Mouse (Mus musculus): Measurements from ENCODE around the gene Cplx2.

Cplx2 gene

GRCm38 (mm10) chr13:54367758-54368157 lies 3.4 kb upstream of the Cplx2 start:
- no peak for DNase-seq (ENCODE audit: low read depth, low spot score)

- DNase-seq (ENCODE audit: low read depth, low spot score) = no peak
Measured at GRCm38 (mm10) chr13:54368181-54368580, 3.0 kb upstream of the Cplx2 start.

- DNase-seq (ENCODE audit: low read depth, low spot score) = no peak
Measured at GRCm38 (mm10) chr13:54371387-54372330, 510 bp downstream of the Cplx2 start.

GRCm38 (mm10) chr13:54372665-54373064 lies 1.5 kb downstream of the Cplx2 start:
- DNase-seq (ENCODE audit: low read depth, low spot score) = no peak

GRCm38 (mm10) chr13:54374106-54374706 lies 3.1 kb downstream of the Cplx2 start:
- no peak for DNase-seq (ENCODE audit: low read depth, low spot score)

GRCm38 (mm10) chr13:54375497-54376495 lies 4.6 kb downstream of the Cplx2 start:
- no peak for DNase-seq (ENCODE audit: low read depth, low spot score)

GRCm38 (mm10) chr13:54376736-54377135 lies 5.6 kb downstream of the Cplx2 start:
- no peak for DNase-seq (ENCODE audit: low read depth, low spot score)

GRCm38 (mm10) chr13:54378051-54378450 lies 6.9 kb downstream of the Cplx2 start:
- DNase-seq (ENCODE audit: low read depth, low spot score) = peak; percentile 5

GRCm38 (mm10) chr13:54380421-54380820 lies 9.3 kb downstream of the Cplx2 start:
- no peak for DNase-seq (ENCODE audit: low read depth, low spot score)

GRCm38 (mm10) chr13:54381396-54381795 lies 10.2 kb downstream of the Cplx2 start:
- DNase-seq (ENCODE audit: low read depth, low spot score) = no peak

- DNase-seq (ENCODE audit: low read depth, low spot score) = no peak
Measured at GRCm38 (mm10) chr13:54383531-54383930, 12.4 kb downstream of the Cplx2 start.

- no peak for DNase-seq (ENCODE audit: low read depth, low spot score)
Measured at GRCm38 (mm10) chr13:54384518-54384917, 13.4 kb downstream of the Cplx2 start.

- no peak for DNase-seq (ENCODE audit: low read depth, low spot score)
Measured at GRCm38 (mm10) chr13:54385008-54386004, 14.2 kb downstream of the Cplx2 start.

GRCm38 (mm10) chr13:54389971-54390564 lies 18.9 kb downstream of the Cplx2 start:
- no peak for DNase-seq (ENCODE audit: low read depth, low spot score)

- DNase-seq (ENCODE audit: low read depth, low spot score) = no peak
Measured at GRCm38 (mm10) chr13:54390565-54391013, 19.4 kb downstream of the Cplx2 start.

- no peak for DNase-seq (ENCODE audit: low read depth, low spot score)
Measured at GRCm38 (mm10) chr13:54391313-54391712, 20.2 kb downstream of the Cplx2 start.

- no peak for DNase-seq (ENCODE audit: low read depth, low spot score)
Measured at GRCm38 (mm10) chr13:54397069-54397468, 25.9 kb downstream of the Cplx2 start.

GRCm38 (mm10) chr13:54400565-54401179 lies 29.5 kb downstream of the Cplx2 start:
- DNase-seq (ENCODE audit: low read depth, low spot score) = no peak

GRCm38 (mm10) chr13:54401180-54401569 lies 30.0 kb downstream of the Cplx2 start:
- DNase-seq (ENCODE audit: low read depth, low spot score) = no peak
